Mouse (Mus musculus): ENCODE measurements around the gene Six4. TPM values are rescaled to one million over a fixed set of nuclear protein-coding genes. Genes with fewer than 3 reads are reported as not detected.
"Not testable (repeated sequence)": the region's sequence is repeated elsewhere in the genome, so short reads cannot be mapped to it uniquely, and the experiment has no call there.

Gene Six4
- polyA plus RNA-seq, 1 experiment from 2014 or later = 0.05 TPM

DNA sequence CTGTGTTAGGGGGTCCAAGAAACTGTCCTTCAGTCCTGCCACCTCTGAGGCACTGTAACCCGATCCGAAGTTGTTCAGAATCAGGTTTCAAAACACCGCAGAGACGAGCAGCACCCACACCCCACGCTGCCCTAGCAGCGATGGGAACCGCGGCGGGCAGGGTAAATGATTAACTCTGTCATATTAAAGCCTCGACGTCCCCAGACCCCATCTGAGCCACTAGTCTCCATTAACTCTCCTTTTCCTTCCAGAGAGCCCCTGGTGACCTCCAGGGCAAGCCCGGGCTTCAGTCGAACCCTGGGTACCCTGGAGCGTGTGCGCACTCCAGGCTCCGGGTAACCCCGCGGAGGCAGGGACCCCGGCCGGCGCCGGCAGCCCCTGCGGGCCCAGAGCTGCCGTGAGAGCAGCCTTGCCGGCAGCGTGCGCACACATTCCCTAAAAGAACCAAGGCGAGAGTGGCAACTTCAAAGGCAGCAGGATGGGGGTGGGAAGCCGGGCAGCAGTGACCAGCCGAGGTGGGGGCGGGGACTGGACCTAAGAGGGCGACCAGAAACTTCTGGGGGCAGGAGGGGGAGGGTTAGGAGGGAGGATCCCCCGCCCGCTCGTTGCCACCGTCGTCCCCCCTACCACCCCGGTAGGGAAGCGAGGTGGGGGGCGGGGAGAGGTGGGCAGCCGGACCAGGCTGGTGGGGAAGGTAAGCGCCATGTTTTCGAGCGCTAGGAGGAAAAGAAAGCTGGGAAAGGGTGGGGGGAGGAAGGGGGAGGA lies 1.5 kb downstream of the Six4 start:
- peak overlapping the region; percentile 56 for H3K4me3 ChIP-seq (replicated peaks)
- DNase-seq (no peak), ATAC-seq (ENCODE audit: low read depth) (peak; percentile 18; the same call in 1 of the 2 replicates)
- H3K9me3 ChIP-seq (replicated peaks) = no peaks in the 10 kb centered on the region
- peak overlapping the region; percentile 79 for H3K4me2 ChIP-seq
- H3K4me1 ChIP-seq (replicated peaks) = peaks cover 27% of the 10 kb centered on the region; the same call in 1 of the 2 replicates
- no peaks in the 10 kb centered on the region for H3K36me3 ChIP-seq
- H3K9ac ChIP-seq = 0 out of 2 replicates have a peak overlapping the region, but pooled peaks have one; percentile 36
- H3K27me3 ChIP-seq = peaks cover 79% of the 10 kb centered on the region
- H3K27ac ChIP-seq = no peak overlapping the region
- WGBS (ENCODE audit: insufficient replicate concordance) = under 1% methylated on average over 42 of the region's 44 CpGs

DNA sequence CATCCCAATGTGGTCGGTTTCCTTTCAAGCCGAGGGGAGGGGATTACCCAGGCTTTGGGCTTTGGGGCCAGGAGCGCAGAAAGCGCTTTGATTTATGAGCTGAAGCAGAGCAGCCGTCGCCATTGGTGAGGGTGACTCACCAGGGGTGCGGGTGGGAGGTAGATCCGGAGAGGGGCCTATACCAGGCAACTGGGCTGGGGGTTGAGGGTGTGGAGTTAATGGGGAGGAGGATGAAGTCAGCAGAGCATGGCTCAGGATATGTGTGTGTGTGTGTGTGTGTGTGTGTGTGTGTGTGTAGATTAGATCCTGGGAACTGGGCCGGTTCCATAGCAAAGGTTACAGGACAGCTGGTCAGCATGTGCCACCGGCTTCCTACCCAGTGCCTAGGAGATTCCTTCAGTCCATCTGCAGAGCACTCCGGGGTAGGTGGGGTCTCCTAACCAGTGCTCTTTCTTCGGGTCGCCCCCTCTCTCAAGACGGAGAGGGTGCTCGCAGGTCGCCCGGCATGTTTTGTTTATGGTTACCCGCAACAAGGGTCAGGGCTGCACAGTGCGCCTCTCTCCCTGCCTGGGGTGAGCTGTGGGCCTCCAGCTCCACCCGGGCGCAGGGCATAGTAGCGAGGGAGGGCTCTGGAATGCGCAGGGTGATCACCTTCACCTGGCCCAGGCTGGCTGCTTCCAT lies 2.7 kb downstream of the Six4 start:
- Histone ChIP-seq H3K9ac (no peak overlapping the region), H3K9me3 (replicated peaks) (no peaks in the 10 kb centered on the region), H3K36me3 (no peaks in the 10 kb centered on the region), H3K4me3 (replicated peaks) (0 out of 2 replicates have a peak overlapping the region, but pooled peaks have one; percentile 7), H3K4me2 (0 out of 2 replicates have a peak overlapping the region, but pooled peaks have one; percentile 79), H3K27me3 (peaks cover 71% of the 10 kb centered on the region), H3K27ac (no peak overlapping the region), H3K4me1 (replicated peaks) (peaks cover 27% of the 10 kb centered on the region; the same call in 1 of the 2 replicates)
- DNase-seq (no peak), ATAC-seq (ENCODE audit: low read depth) (no peak)
- 13% methylated on average over 23 of the region's 23 CpGs for WGBS (ENCODE audit: insufficient replicate concordance)

DNA sequence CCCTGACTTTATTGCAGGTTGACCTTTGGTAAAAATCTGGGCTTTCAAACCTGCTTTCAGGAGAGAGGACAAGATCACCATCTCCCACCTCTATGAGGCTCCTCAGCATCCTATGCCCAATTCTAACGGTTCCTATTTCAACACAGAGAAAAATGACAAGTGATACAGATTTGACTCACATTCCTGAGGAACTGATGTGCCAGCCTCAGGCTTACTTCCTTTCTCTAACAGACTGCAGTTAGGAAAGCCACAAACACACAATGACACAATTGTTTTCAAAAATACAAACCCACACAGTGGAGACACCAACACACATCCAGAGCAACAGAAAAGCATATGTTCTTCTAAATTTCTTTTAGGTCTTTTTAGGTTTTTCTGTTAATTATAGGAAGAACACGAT lies 5.4 kb downstream of the Six4 start:
- Histone ChIP-seq H3K4me2 (no peak overlapping the region), H3K9me3 (replicated peaks) (no peaks in the 10 kb centered on the region), H3K9ac (no peak overlapping the region), H3K27me3 (peaks cover 49% of the 10 kb centered on the region), H3K27ac (no peak overlapping the region), H3K4me3 (replicated peaks) (no peak overlapping the region), H3K36me3 (no peaks in the 10 kb centered on the region), H3K4me1 (replicated peaks) (peaks cover 20% of the 10 kb centered on the region; the same call in 1 of the 2 replicates)
- 51% methylated on average over 2 of the region's 2 CpGs for WGBS (ENCODE audit: insufficient replicate concordance)
- ATAC-seq (ENCODE audit: low read depth) (no peak), DNase-seq (no peak)

DNA sequence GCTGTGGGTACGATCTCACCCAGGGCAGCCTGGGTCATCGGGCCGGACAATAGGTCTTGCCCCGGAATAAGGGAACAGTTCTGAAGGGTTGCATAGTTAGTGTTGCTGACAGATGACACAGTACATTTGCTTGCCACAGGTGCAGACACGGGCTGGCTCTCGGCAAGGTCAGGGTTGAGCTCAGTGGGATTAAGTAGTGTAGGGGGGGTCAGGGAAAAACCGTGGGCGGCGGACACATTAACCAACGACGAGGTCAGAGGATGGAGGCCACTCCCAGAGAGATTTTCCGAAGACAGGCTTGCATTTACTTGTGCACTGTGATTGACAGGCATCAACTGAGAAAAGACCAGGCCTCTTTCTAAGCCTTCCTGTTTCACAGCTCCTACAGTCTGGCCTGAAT lies 9.5 kb downstream of the Six4 start:
- 80% methylated on average over 12 of the region's 12 CpGs for WGBS (ENCODE audit: insufficient replicate concordance)
- Histone ChIP-seq H3K4me2 (no peak overlapping the region), H3K9me3 (replicated peaks) (no peaks in the 10 kb centered on the region), H3K36me3 (no peaks in the 10 kb centered on the region), H3K4me1 (replicated peaks) (no peaks in the 10 kb centered on the region), H3K4me3 (replicated peaks) (no peak overlapping the region), H3K27ac (no peak overlapping the region), H3K27me3 (peaks cover 8% of the 10 kb centered on the region), H3K9ac (no peak overlapping the region)
- ATAC-seq (ENCODE audit: low read depth) (no peak), DNase-seq (no peak)

DNA sequence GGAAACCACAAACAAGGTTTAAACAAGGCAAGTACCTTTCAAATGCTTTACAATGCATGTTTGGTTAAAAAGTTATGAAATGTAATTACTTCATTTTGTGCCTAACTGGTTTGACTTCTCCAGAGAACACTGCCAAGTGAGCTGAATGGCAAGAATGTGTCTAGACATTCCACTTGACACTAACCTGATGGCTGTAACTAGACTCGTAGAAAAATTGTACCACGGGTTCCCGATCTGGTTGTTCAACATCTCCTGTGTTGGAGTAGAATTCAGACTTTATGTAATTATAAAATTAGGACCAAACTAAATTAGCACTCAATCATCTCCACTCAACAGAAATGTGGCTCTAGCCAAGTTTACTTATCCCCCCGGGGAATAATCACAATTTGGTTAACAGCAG lies 14.7 kb downstream of the Six4 start:
- Histone ChIP-seq H3K27me3 (0 out of 2 replicates have a peak, but pooled peaks cover 2% of the 10 kb centered on the region), H3K9me3 (replicated peaks) (no peaks in the 10 kb centered on the region), H3K4me2 (no peak overlapping the region), H3K4me1 (replicated peaks) (no peaks in the 10 kb centered on the region), H3K27ac (no peak overlapping the region), H3K36me3 (no peaks in the 10 kb centered on the region), H3K9ac (no peak overlapping the region), H3K4me3 (replicated peaks) (no peak overlapping the region)
- 78% methylated on average over 4 of the region's 4 CpGs for WGBS (ENCODE audit: insufficient replicate concordance)
- no peak for DNase-seq
- no peak for ATAC-seq (ENCODE audit: low read depth)

DNA sequence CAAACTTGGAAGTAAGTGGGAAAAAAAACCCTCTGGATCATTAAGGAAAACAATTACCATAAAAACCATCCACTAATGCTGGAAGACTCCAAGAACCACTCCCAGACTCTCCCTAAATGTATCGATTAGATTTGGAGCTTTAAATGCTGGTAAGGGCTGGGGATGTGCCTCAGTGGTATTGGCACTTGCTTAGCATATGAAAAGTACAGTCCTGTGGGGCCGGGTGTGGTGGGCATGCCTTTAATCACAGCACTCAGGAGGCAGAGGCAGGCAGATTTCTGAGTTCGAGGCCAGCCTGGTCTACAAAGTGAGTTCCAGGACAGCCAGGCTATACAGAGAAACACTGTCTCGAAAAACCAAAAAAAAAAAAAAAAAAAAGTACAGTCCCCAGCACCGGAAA lies 17.1 kb downstream of the Six4 start:
- not testable (repeated sequence) for H3K27me3 ChIP-seq; H3K9ac ChIP-seq; H3K27ac ChIP-seq; H3K4me1 ChIP-seq (replicated peaks); H3K4me3 ChIP-seq (replicated peaks); H3K9me3 ChIP-seq (replicated peaks); DNase-seq; H3K4me2 ChIP-seq; ATAC-seq (ENCODE audit: low read depth); H3K36me3 ChIP-seq
- 73% methylated on average over 5 of the region's 5 CpGs for WGBS (ENCODE audit: insufficient replicate concordance)

DNA sequence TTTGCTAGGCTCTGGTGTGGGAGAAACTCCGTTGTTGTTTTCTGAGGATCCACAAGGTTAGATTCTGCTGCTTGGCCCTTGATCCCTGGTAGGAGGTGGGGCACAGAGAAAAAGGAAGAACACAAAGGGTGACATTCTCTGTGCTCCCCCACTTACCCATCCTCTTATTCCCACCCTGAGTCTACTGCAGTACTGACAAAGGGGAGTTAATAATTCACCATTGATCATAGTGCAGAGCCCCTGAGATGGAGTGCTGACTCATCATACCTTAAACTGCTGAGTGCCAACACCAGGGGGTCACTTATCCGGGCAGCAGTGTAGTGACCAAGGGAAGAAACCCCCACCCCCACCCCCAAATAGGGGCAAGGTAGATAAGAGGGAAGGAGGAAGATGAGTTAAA lies 18.7 kb downstream of the Six4 start:
- Histone ChIP-seq H3K27me3 (0 out of 2 replicates have a peak, but pooled peaks cover 2% of the 10 kb centered on the region), H3K9ac (no peak overlapping the region), H3K4me1 (replicated peaks) (peaks cover 3% of the 10 kb centered on the region), H3K36me3 (no peaks in the 10 kb centered on the region), H3K4me3 (replicated peaks) (no peak overlapping the region), H3K4me2 (no peak overlapping the region), H3K9me3 (replicated peaks) (no peaks in the 10 kb centered on the region), H3K27ac (no peak overlapping the region)
- ATAC-seq (ENCODE audit: low read depth) (0 out of 2 replicates have a peak, but pooled peaks have one; percentile 2), DNase-seq (no peak)
- WGBS (ENCODE audit: insufficient replicate concordance) = 41% methylated on average over 2 of the region's 2 CpGs

DNA sequence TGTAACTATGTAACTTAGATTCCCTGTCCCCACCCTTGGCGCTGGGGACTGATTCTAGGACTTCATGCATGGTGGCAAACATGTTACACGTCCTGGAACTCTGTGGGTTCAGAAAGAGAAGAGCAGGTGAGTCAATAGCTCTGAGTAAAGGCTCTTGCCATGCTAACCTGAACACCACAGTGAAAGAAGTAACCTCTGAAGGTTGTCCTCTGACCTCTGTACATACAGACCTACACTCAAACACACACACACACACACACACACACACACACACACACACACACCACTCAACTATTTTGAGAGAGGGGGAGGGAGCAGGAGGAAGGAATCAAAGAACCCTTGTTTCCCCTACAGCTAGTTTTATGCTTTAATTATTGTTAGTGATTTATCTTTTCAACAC lies 19.1 kb downstream of the Six4 start:
- Histone ChIP-seq H3K4me1 (replicated peaks) (peaks cover 6% of the 10 kb centered on the region), H3K4me2 (no peak overlapping the region), H3K9ac (no peak overlapping the region), H3K36me3 (no peaks in the 10 kb centered on the region), H3K4me3 (replicated peaks) (no peak overlapping the region), H3K27ac (no peak overlapping the region), H3K9me3 (replicated peaks) (no peaks in the 10 kb centered on the region), H3K27me3 (0 out of 2 replicates have a peak, but pooled peaks cover 2% of the 10 kb centered on the region)
- WGBS (ENCODE audit: insufficient replicate concordance) = 53% methylated on average over 2 of the region's 2 CpGs
- no peak for DNase-seq
- peak; percentile 31; the same call in 1 of the 2 replicates for ATAC-seq (ENCODE audit: low read depth)

DNA sequence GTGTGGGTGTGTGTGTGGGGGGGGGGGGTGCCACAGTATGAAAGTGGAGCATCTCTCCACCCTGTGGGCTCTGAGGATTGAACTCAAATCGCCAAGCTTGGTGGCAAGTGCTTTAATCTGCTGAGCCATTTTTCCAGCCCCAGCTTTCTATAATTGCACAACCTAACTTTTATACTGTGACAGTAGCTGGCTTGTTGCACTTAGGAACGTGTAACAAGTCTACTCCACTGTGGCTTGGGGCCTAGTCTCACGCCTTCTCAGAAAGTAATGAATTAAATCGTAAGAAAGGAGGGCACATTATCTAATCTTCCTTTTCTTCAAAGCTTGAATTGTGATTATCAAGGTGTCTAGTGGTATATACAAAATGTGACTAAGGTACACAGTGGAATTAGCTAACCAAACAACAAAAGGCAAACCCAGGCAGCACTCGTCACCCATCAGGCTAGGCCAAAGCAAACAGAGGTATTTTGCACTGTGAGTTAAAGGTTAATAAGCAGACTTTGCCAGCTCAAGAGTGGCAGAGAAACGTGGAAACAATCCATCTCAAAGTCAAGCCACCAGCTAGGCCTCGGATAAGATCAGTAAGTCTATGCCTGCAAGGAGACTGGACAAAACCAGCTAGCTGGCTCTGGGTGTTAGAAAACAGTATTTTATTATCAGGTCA lies 22.5 kb downstream of the Six4 start:
- no peaks in the 10 kb centered on the region for H3K36me3 ChIP-seq
- ATAC-seq (ENCODE audit: low read depth) (no peak), DNase-seq (no peak)
- no peak overlapping the region for H3K9ac ChIP-seq
- no peaks in the 10 kb centered on the region for H3K9me3 ChIP-seq (replicated peaks)
- H3K4me3 ChIP-seq (replicated peaks) = no peak overlapping the region
- no peak overlapping the region for H3K4me2 ChIP-seq
- H3K27ac ChIP-seq = no peak overlapping the region
- WGBS (ENCODE audit: insufficient replicate concordance) = 65% methylated on average over 7 of the region's 7 CpGs
- peaks cover 17% of the 10 kb centered on the region for H3K4me1 ChIP-seq (replicated peaks)
- H3K27me3 ChIP-seq = peaks cover 2% of the 10 kb centered on the region; the same call in 1 of the 2 replicates

DNA sequence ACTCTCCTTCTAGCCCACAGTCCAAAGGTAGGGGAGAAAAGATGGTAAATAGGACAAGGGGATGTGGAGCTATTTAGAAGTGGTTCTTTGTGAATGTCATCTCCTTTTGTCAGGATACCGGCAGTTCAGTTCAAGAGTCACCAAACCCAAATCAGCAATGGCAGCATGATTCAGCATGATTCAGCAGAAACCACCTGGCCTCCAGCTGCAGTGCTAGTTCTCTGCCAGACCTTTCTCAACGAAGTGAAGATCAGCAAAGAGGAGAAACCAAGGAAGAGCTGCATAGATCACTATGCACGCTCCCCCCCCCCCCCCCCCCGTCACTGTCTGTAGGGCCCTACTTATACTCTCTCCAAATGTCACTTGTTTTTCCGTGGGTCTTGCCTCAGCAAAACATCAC lies 24.3 kb downstream of the Six4 start:
- no peaks in the 10 kb centered on the region for H3K9me3 ChIP-seq (replicated peaks)
- peak overlapping the region; percentile 33 for H3K4me2 ChIP-seq
- DNase-seq (peak; percentile 78), ATAC-seq (ENCODE audit: low read depth) (peak; percentile 93)
- H3K27ac ChIP-seq = peak overlapping the region; percentile 51
- H3K27me3 ChIP-seq = peaks cover 2% of the 10 kb centered on the region; the same call in 1 of the 2 replicates
- H3K36me3 ChIP-seq = no peaks in the 10 kb centered on the region
- H3K9ac ChIP-seq = 0 out of 2 replicates have a peak overlapping the region, but pooled peaks have one; percentile 26
- H3K4me1 ChIP-seq (replicated peaks) = peaks cover 17% of the 10 kb centered on the region
- WGBS (ENCODE audit: insufficient replicate concordance) = 31% methylated on average over 5 of the region's 5 CpGs
- H3K4me3 ChIP-seq (replicated peaks) = no peak overlapping the region

DNA sequence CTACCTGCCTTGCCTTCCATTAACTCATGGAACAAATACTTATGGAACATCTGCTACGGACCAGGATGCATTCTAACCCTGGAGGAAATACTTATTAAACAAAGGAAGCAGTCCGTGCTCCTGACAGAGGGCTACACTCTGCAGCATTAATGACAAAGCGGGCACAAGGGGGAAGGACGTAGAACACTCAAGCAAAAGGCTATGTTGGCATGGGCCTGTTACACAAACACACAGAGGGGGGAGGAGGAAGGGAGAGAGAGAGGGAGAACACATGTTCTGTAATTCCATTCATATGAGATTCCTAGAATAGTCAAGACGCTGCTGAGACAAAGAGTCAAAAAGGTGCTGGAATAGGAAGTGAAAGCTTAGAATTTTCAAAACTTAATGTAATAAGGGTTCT lies 24.8 kb downstream of the Six4 start:
- Histone ChIP-seq H3K4me1 (replicated peaks) (peaks cover 17% of the 10 kb centered on the region), H3K27me3 (peaks cover 2% of the 10 kb centered on the region), H3K9me3 (replicated peaks) (no peaks in the 10 kb centered on the region), H3K4me3 (replicated peaks) (no peak overlapping the region), H3K9ac (0 out of 2 replicates have a peak overlapping the region, but pooled peaks have one; percentile 26), H3K36me3 (no peaks in the 10 kb centered on the region), H3K27ac (peak overlapping the region; percentile 51), H3K4me2 (peak overlapping the region; percentile 33)
- ATAC-seq (ENCODE audit: low read depth) (peak; percentile 41), DNase-seq (no peak)
- WGBS (ENCODE audit: insufficient replicate concordance) = 63% methylated on average over 5 of the region's 5 CpGs

Data from liver, embryonic 13.5 days (tissue).